Mouse (Mus musculus): ENCODE data around the gene Lcn2. TPM values are rescaled to one million over a fixed set of nuclear protein-coding genes. Genes with fewer than 3 reads are reported as not detected.

Gene Lcn2
- polyA plus RNA-seq, 1 experiment from 2014 or later, result 3.2 TPM

- Histone ChIP-seq H3K27me3 (no peaks in the 10 kb centered on the region), H3K36me3 (peaks cover 57% of the 10 kb centered on the region), H3K4me1 (peaks cover 36% of the 10 kb centered on the region), H3K9me3 (no peaks in the 10 kb centered on the region), H3K27ac (no peak overlapping the region), H3K4me3 (no peak overlapping the region), H3K9ac (no peak overlapping the region), H3K4me2 (no peak overlapping the region)
- 49% methylated on average over 26 of the region's 26 CpGs for WGBS
- no peak for ATAC-seq (ENCODE audit: insufficient number of reproducible peaks, low FRiP score, low TSS enrichment, low read depth)
Observed at GRCm38 (mm10) chr2:32339912-32340642, 48.0 kb downstream of the Lcn2 start.

- WGBS, result 52% methylated on average over 15 of the region's 15 CpGs
- Histone ChIP-seq H3K27me3 (no peaks in the 10 kb centered on the region), H3K4me3 (no peak overlapping the region), H3K9me3 (no peaks in the 10 kb centered on the region), H3K4me2 (no peak overlapping the region), H3K36me3 (peaks cover 81% of the 10 kb centered on the region), H3K27ac (no peak overlapping the region), H3K4me1 (peaks cover 2% of the 10 kb centered on the region; the same call in 1 of the 2 replicates), H3K9ac (no peak overlapping the region)
- no peak for ATAC-seq (ENCODE audit: insufficient number of reproducible peaks, low FRiP score, low TSS enrichment, low read depth)
Observed at GRCm38 (mm10) chr2:32335888-32336287, 52.2 kb downstream of the Lcn2 start.

Other genes with a start within 250 kb of the Lcn2 start
- gene Prrc2b, start 237.2 kb downstream of the Lcn2 start, polyA plus RNA-seq (2015; fragmentation: Nextera tagmentation; extraction: Ambion mirVana), result 40.8 and 44.8 TPM in 2 replicates
- gene Pomt1, start 151.7 kb downstream of the Lcn2 start, polyA plus RNA-seq (2015; fragmentation: Nextera tagmentation; extraction: Ambion mirVana), result 23.2 and 23.9 TPM in 2 replicates
- gene Uck1, start 128.1 kb downstream of the Lcn2 start, polyA plus RNA-seq (2015; fragmentation: Nextera tagmentation; extraction: Ambion mirVana), result 62.2 and 68.1 TPM in 2 replicates
- gene Golga2, start 100.9 kb downstream of the Lcn2 start, polyA plus RNA-seq (2015; fragmentation: Nextera tagmentation; extraction: Ambion mirVana), result 36.5 and 36.6 TPM in 2 replicates
- gene Swi5, start 100.2 kb downstream of the Lcn2 start, polyA plus RNA-seq (2015; fragmentation: Nextera tagmentation; extraction: Ambion mirVana), result 370 and 413 TPM in 2 replicates
- gene Ciz1, start 35.9 kb downstream of the Lcn2 start, polyA plus RNA-seq (2015; fragmentation: Nextera tagmentation; extraction: Ambion mirVana), result 42.7 and 46.2 TPM in 2 replicates
- gene Dnm1, start 34.9 kb downstream of the Lcn2 start, polyA plus RNA-seq (2015; fragmentation: Nextera tagmentation; extraction: Ambion mirVana), result 20.5 and 26.6 TPM in 2 replicates
- gene 1110008P14Rik, start 6.3 kb downstream of the Lcn2 start, polyA plus RNA-seq (2015; fragmentation: Nextera tagmentation; extraction: Ambion mirVana), result 58.0 and 67.7 TPM in 2 replicates
- gene Ptges2, start 7.6 kb upstream of the Lcn2 start, polyA plus RNA-seq (2015; fragmentation: Nextera tagmentation; extraction: Ambion mirVana), result 24.9 and 26.0 TPM in 2 replicates
- gene Naif1, start 62.2 kb upstream of the Lcn2 start, polyA plus RNA-seq (2015; fragmentation: Nextera tagmentation; extraction: Ambion mirVana), result 5.6 and 6.0 TPM in 2 replicates
- gene Slc25a25, start 63.2 kb upstream of the Lcn2 start, polyA plus RNA-seq (2015; fragmentation: Nextera tagmentation; extraction: Ambion mirVana), result 17.1 and 17.5 TPM in 2 replicates
- 14.7 and 17.3 TPM in 2 replicates for gene Fam102a, start 147.1 kb upstream of the Lcn2 start, polyA plus RNA-seq (2015; fragmentation: Nextera tagmentation; extraction: Ambion mirVana)
- gene Dpm2, start 182.6 kb upstream of the Lcn2 start, polyA plus RNA-seq (2015; fragmentation: Nextera tagmentation; extraction: Ambion mirVana), result 114 and 117 TPM in 2 replicates
- 0.12 and 0.82 TPM in 2 replicates for gene Pip5kl1, start 186.5 kb upstream of the Lcn2 start, polyA plus RNA-seq (2015; fragmentation: Nextera tagmentation; extraction: Ambion mirVana)
- not detected in 2 replicates for gene 9430097D07Rik, start 187.4 kb upstream of the Lcn2 start, polyA plus RNA-seq (2015; fragmentation: Nextera tagmentation; extraction: Ambion mirVana)
- gene St6galnac4, start 198.8 kb upstream of the Lcn2 start, polyA plus RNA-seq (2015; fragmentation: Nextera tagmentation; extraction: Ambion mirVana), result 33.8 and 44.2 TPM in 2 replicates
- gene St6galnac6, start 211.5 kb upstream of the Lcn2 start, polyA plus RNA-seq (2015; fragmentation: Nextera tagmentation; extraction: Ambion mirVana), result 24.7 and 27.1 TPM in 2 replicates
- gene Ak1, start 233.5 kb upstream of the Lcn2 start, polyA plus RNA-seq (2015; fragmentation: Nextera tagmentation; extraction: Ambion mirVana), result 46.9 and 132 TPM in 2 replicates